Mouse (Mus musculus) erythroid progenitor cell, adult 5-6 weeks (primary cell): ENCODE data around the gene Pusl1. TPM values are rescaled to one million over a fixed set of nuclear protein-coding genes. Genes with fewer than 3 reads are reported as not detected.

Source experiments
- ATAC-seq: replicated peaks from 2 replicates; pipeline ENCODE4 v1.8.0; 2016; ENCODE audit warnings: moderate number of reproducible peaks, mild to moderate bottlenecking, moderate TSS enrichment, inconsistent platforms; ENCODE audit not compliant: poor library complexity, low FRiP score, severe bottlenecking
- total RNA-seq, 2 experiments: library from RNA; stranded (forward) in 1 of 2; stranded (reverse) in 1 of 2; fragments of 150-400 nt in 1 of 2; fragments of 186-747, 209-891 nt in 1 of 2; gene quantifications; 2 replicates each; pipeline versions ENCODE4 v1.2.3 to v1.2.4; 2015 to 2017; ENCODE audit warnings: low replicate concordance in 2 of 2

The Pusl1 gene
- total RNA-seq, 2 experiments from 2014 or later: 5.4 to 9.8 TPM

DNA sequence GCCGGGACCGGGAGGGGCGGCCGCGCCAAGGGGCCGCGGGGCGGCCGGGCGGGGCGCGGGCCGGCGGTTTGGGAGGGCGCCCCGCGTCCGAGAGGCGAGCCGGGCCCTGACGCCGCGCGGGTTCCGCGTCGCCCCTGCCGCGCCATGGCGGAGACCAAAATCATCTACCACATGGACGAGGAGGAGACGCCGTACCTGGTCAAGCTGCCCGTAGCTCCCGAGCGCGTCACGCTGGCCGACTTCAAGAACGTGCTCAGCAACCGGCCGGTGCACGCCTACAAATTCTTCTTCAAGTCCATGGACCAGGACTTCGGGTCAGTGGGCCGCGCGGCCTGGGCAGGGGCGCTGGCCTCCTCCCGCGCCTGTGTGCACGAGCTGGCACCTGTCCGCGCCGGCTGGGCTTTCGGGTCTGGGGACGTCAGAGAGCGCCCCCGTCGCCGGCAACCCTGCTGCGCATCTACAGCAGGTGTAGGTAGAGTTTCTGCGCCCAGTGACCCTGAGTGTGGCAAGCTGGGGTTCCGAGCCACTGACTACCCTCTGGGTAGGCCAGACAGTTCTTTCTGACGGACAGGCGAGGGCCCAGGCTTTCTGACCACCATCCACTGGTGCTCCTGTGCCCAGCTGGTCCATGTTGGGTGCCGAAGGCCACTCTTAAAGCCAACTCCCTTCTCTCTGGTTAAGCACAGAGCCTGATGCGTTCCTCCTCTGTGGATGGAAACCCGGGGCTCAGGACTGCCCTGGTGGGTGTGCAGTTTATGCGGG lies 43.8 kb downstream of the Pusl1 start:
- ATAC-seq: peak; percentile 25; the same call in 1 of the 2 replicates

DNA sequence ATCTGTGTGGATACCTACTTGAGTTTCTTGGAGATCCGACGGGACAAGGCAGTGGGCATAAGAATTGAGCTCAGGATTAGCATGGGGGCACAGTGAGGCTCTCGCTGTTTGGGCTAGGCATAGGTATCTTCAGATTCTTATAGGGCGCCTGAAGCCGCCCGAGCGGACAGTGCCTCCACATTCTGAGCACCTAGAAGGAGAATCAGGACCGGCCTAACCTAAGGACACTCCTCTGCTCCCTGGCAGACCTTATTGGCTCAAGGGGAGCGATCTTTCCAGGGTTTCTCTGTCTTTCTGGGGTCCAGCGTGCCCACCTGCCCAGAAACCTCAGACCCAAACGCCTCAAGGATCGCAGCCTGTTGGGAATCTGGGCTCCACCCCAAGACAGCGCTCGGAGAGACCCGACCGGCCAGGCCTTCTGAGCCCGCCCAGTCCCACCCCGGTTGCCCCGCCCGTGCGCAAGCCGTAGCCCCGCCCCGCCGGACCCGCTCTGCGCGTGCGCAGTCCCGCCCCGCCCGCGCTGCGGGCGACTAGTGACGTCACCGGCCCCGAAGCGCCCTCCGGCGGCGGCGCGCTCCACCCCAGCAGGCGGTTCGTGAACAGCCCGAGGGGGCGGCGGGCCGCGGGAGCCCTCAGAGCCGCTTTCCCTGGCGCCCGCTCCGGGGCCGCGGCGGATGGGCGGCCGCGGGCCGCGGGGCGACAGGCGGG lies 44.6 kb downstream of the Pusl1 start, which contains the start of gene Dvl1:
Gene Dvl1, plus strand, starts transcription at position 532 of the 708 bp plus-strand sequence.
- ATAC-seq: peak; percentile 82

DNA sequence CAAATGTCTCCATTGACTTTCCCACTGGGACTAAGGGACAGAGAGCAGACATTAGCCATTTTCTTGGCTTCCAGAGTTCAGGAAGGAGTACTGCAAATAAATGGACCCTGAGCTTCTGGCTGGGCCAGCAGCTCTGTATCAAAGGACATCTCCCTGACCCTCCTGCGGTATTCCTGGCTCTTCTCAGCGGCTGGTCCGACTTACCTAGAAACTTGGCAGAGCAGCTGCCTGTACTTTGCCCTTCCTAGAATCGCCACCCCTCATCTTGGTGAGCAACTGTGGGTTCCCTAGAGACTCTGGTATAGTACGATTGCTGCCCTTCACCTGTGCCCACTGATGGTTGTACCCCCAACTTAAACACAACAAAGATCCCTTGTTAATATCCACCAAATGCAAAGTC lies 48.4 kb downstream of the Pusl1 start:
- no peak for ATAC-seq

DNA sequence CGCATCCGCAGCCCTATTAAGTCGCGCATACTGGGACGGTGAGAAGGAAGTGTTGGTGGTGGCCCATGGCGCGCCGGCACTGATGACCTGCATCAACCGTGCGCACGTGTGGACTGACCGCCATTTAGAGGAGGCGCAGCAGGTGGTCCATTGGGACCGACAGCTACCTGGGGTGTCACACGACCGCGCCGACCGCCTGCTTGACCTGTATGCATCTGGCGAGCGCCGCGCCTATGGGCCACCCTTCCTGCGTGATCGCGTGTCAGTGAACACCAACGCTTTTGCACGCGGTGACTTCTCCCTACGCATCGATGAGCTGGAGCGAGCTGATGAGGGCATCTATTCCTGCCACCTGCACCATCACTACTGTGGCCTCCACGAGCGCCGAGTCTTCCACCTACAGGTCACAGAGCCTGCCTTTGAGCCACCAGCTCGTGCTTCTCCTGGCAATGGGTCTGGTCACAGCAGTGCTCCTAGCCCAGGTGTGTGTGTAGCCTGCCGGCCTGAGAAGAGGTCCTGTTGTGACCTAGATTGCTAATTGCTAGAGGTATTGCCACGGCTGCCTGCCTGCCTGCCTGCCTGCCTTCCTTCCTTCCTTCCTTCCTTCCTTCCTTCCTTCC lies 49.8 kb downstream of the Pusl1 start:
- no peak for ATAC-seq

DNA sequence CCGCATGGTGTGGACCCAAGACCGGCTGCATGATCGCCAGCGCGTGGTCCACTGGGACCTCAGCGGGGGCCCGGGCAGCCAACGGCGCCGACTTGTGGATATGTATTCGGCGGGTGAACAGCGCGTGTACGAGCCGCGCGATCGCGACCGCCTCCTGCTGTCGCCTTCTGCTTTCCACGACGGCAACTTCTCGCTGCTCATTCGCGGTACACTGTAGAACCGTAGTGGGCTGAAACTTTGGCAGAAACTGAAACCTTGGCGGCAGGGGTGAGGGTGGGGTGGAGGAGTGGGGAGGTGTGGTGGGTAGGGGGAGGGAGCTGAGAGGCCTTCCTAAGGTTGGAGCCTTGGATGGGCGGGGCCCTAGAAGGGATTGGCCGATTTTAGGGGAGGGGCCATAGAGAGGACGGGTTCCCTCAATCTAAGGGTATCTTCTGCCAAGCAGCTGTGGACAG lies 50.6 kb downstream of the Pusl1 start:
- ATAC-seq: peak; percentile 45

DNA sequence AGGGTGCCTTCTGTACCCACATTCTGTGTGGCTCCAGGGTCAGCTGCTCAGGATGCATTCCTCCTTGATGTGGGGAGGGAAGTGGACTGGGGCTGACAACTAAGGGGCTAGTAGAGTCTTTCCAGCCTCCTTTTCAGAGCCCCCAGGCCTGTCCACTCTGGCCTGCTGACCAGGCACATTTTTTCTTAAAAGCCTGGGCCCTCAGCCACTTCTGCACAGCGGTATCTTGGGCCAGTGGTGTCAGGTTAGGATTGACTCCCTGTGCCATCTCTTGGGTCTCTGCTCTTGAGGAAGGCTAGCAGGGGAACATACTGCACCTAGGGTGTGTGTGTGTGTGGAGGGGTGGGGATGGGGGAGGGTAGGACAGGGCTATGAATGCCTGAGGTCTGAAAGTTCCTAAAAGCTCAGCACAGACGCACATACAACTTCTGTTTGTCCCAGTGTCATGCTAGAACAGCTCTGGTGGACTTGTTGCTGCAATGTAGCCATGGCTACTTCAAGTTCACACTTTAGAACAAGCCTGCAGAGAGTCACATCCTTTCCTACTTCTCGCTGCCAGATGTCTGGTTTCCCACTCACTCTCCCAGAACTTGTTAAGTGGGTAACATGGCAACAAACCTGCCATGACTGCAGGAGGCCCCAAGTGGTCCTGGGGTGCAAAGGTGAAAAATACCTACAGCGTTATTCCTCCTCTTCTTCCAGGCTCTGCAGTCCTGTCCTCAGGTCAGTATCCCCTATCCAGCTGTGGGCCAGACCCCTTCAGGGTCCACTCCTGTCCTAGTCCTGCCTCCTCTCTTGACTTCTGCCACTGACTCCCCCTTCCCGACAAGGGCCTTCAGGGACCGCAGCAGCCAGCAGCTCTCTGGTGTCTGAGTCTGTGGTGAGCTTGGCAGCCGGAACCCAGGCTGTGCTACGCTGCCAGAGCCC lies 51.2 kb downstream of the Pusl1 start:
- no peak for ATAC-seq

DNA sequence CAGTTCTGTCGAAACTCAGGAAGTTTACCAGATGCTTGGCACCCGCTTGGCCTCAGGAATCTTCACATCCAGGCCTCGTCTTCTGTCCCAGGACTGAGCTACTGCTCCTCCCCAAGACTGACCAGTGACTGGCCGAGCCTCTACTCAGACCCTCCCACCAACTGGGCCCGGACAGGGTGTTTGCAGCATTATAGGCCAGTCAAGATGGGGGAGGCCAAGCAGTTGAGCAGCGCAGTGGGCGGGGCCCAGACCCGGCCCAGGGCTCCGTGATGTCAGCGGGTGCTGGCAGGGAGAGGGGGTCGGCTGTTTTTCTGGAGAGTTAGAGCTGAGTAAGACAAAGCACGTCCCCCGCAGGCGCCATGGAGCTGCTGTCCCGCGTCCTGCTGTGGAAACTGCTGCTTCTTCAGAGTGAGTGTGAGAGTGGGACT lies 52.1 kb downstream of the Pusl1 start, which contains the start of gene Mxra8:
Gene Mxra8, plus strand, starts transcription at position 198 of the 428 bp plus-strand sequence.
- no peak for ATAC-seq

DNA sequence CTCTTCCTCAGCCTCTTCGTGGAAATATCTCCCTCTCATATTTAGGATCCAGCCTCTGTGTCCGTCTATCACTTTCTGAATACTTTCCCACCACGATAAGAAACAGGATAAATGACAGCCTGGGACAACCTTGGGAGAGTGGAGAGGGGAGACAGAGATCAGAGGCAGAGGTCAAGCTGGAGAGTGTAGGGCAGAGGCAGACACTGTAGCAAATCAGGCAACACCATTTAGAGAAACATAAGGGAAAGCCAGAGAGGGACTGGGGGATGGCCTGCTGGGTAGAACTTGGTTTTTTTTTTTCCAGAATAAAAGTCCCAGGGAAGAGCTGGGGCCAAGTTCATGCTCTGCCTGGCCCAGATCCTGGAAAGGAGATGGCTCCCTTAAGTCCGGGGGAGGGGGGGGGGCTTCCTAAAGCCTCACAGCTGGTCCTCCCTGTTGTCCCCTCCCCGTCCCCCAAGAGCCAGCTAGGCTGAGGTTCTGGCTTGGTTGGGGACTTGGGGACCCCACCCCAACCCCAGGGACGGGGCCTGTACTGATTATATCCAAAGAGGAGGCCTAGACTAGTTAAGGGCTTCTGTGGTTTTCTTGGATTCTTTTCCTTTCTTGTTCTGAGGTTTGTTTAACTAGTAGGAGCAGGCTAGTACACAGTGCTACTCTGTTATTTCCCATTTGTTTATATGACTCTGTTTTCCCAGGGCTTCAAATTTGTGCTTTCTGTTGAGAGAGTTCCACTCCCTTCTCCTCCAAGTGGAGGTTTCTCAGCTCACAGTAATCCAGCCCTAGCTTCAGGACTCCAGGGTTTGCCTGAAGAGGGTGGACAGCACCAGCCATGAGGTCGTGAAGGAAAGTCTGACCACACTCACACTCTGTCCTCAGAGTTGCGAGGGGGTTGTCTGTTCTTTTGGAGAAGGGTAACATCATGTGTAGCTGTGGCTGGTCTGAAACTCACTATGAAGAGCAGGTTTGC lies 53.1 kb downstream of the Pusl1 start:
- ATAC-seq: no peak

Other genes with a start within 250 kb of the Pusl1 start
- gene Gm10563, start 246.4 kb downstream of the Pusl1 start, total RNA-seq (2015; ENCODE audit: low replicate concordance): not detected in 2 replicates
- gene Gm10563, start 246.4 kb downstream of the Pusl1 start, total RNA-seq (2017; ENCODE audit: low replicate concordance): not detected in 2 replicates
- gene Mmp23, start 238.4 kb downstream of the Pusl1 start, total RNA-seq (2015; ENCODE audit: low replicate concordance): not detected in 2 replicates
- not detected in 2 replicates for gene Mmp23, start 238.4 kb downstream of the Pusl1 start, total RNA-seq (2017; ENCODE audit: low replicate concordance)
- gene Mib2, start 222.6 kb downstream of the Pusl1 start, total RNA-seq (2015; ENCODE audit: low replicate concordance): 0.84 and 2.9 TPM in 2 replicates
- gene Mib2, start 222.6 kb downstream of the Pusl1 start, total RNA-seq (2017; ENCODE audit: low replicate concordance): 3.2 and 6.6 TPM in 2 replicates
- not detected in 2 replicates for gene Fndc10, start 197.4 kb downstream of the Pusl1 start, total RNA-seq (2015; ENCODE audit: low replicate concordance)
- not detected in 2 replicates for gene Fndc10, start 197.4 kb downstream of the Pusl1 start, total RNA-seq (2017; ENCODE audit: low replicate concordance)
- gene Ssu72, start 187.0 kb downstream of the Pusl1 start, total RNA-seq (2015; ENCODE audit: low replicate concordance): 44.9 and 65.6 TPM in 2 replicates
- gene Ssu72, start 187.0 kb downstream of the Pusl1 start, total RNA-seq (2017; ENCODE audit: low replicate concordance): 37.0 and 57.2 TPM in 2 replicates
- not detected in 2 replicates for gene Tmem240, start 157.0 kb downstream of the Pusl1 start, total RNA-seq (2015; ENCODE audit: low replicate concordance)
- gene Tmem240, start 157.0 kb downstream of the Pusl1 start, total RNA-seq (2017; ENCODE audit: low replicate concordance): not detected in 2 replicates
- 0.84 and 35.3 TPM in 2 replicates for gene Atad3a, start 130.7 kb downstream of the Pusl1 start, total RNA-seq (2015; ENCODE audit: low replicate concordance)
- gene Atad3a, start 130.7 kb downstream of the Pusl1 start, total RNA-seq (2017; ENCODE audit: low replicate concordance): 3.3 and 5.1 TPM in 2 replicates
- not detected in 2 replicates for gene Vwa1, start 117.1 kb downstream of the Pusl1 start, total RNA-seq (2015; ENCODE audit: low replicate concordance)
- 0.68 TPM in 1 of 2 replicates, not detected in the other for gene Vwa1, start 117.1 kb downstream of the Pusl1 start, total RNA-seq (2017; ENCODE audit: low replicate concordance)
- 0.42 and 1.1 TPM in 2 replicates for gene Tmem88b, start 105.9 kb downstream of the Pusl1 start, total RNA-seq (2015; ENCODE audit: low replicate concordance)
- 0.83 and 1.3 TPM in 2 replicates for gene Tmem88b, start 105.9 kb downstream of the Pusl1 start, total RNA-seq (2017; ENCODE audit: low replicate concordance)
- gene Ankrd65, start 101.3 kb downstream of the Pusl1 start, total RNA-seq (2015; ENCODE audit: low replicate concordance): not detected in 2 replicates
- gene Ankrd65, start 101.3 kb downstream of the Pusl1 start, total RNA-seq (2017; ENCODE audit: low replicate concordance): 1.0 and 9.8 TPM in 2 replicates
- gene Mrpl20, start 88.9 kb downstream of the Pusl1 start, total RNA-seq (2015; ENCODE audit: low replicate concordance): 127 and 129 TPM in 2 replicates
- gene Mrpl20, start 88.9 kb downstream of the Pusl1 start, total RNA-seq (2017; ENCODE audit: low replicate concordance): 30.7 and 31.2 TPM in 2 replicates
- gene Ccnl2, start 79.3 kb downstream of the Pusl1 start, total RNA-seq (2015; ENCODE audit: low replicate concordance): 258 and 265 TPM in 2 replicates
- gene Ccnl2, start 79.3 kb downstream of the Pusl1 start, total RNA-seq (2017; ENCODE audit: low replicate concordance): 262 and 283 TPM in 2 replicates
- 47.2 and 63.7 TPM in 2 replicates for gene Aurkaip1, start 60.5 kb downstream of the Pusl1 start, total RNA-seq (2015; ENCODE audit: low replicate concordance)
- 69.4 and 71.4 TPM in 2 replicates for gene Aurkaip1, start 60.5 kb downstream of the Pusl1 start, total RNA-seq (2017; ENCODE audit: low replicate concordance)
- gene Mxra8, start 52.1 kb downstream of the Pusl1 start, total RNA-seq (2015; ENCODE audit: low replicate concordance): not detected in 2 replicates
- not detected in 2 replicates for gene Mxra8, start 52.1 kb downstream of the Pusl1 start, total RNA-seq (2017; ENCODE audit: low replicate concordance)
- gene Dvl1, start 44.4 kb downstream of the Pusl1 start, total RNA-seq (2015; ENCODE audit: low replicate concordance): 20.9 and 26.0 TPM in 2 replicates
- 19.5 and 22.4 TPM in 2 replicates for gene Dvl1, start 44.4 kb downstream of the Pusl1 start, total RNA-seq (2017; ENCODE audit: low replicate concordance)
- gene Tas1r3, start 28.4 kb downstream of the Pusl1 start, total RNA-seq (2015; ENCODE audit: low replicate concordance): 0.84 and 1.1 TPM in 2 replicates
- 0.26 and 2.3 TPM in 2 replicates for gene Tas1r3, start 28.4 kb downstream of the Pusl1 start, total RNA-seq (2017; ENCODE audit: low replicate concordance)
- 3.4 and 9.4 TPM in 2 replicates for gene Cptp, start 22.3 kb downstream of the Pusl1 start, total RNA-seq (2015; ENCODE audit: low replicate concordance)
- 5.6 and 12.6 TPM in 2 replicates for gene Cptp, start 22.3 kb downstream of the Pusl1 start, total RNA-seq (2017; ENCODE audit: low replicate concordance)
- gene Ints11, start 22.2 kb downstream of the Pusl1 start, total RNA-seq (2015; ENCODE audit: low replicate concordance): 14.7 and 28.8 TPM in 2 replicates
- 7.9 and 33.2 TPM in 2 replicates for gene Ints11, start 22.2 kb downstream of the Pusl1 start, total RNA-seq (2017; ENCODE audit: low replicate concordance)
- gene Acap3, start within 50 bp of the Pusl1 start, total RNA-seq (2015; ENCODE audit: low replicate concordance): 30.2 and 49.0 TPM in 2 replicates
- gene Acap3, start within 50 bp of the Pusl1 start, total RNA-seq (2017; ENCODE audit: low replicate concordance): 31.5 and 42.0 TPM in 2 replicates
- gene Ube2j2, start 52.0 kb upstream of the Pusl1 start, total RNA-seq (2015; ENCODE audit: low replicate concordance): 19.1 and 47.8 TPM in 2 replicates
- 53.7 and 91.5 TPM in 2 replicates for gene Ube2j2, start 52.0 kb upstream of the Pusl1 start, total RNA-seq (2017; ENCODE audit: low replicate concordance)
- 132 and 160 TPM in 2 replicates for gene C1qtnf12, start 70.5 kb upstream of the Pusl1 start, total RNA-seq (2015; ENCODE audit: low replicate concordance)
- gene C1qtnf12, start 70.5 kb upstream of the Pusl1 start, total RNA-seq (2017; ENCODE audit: low replicate concordance): 31.2 and 41.1 TPM in 2 replicates
- 1.3 and 5.8 TPM in 2 replicates for gene B3galt6, start 100.9 kb upstream of the Pusl1 start, total RNA-seq (2015; ENCODE audit: low replicate concordance)
- 2.3 TPM in 2 replicates for gene B3galt6, start 100.9 kb upstream of the Pusl1 start, total RNA-seq (2017; ENCODE audit: low replicate concordance)
- gene Sdf4, start 101.1 kb upstream of the Pusl1 start, total RNA-seq (2015; ENCODE audit: low replicate concordance): 31.4 and 59.1 TPM in 2 replicates
- gene Sdf4, start 101.1 kb upstream of the Pusl1 start, total RNA-seq (2017; ENCODE audit: low replicate concordance): 92.1 and 127 TPM in 2 replicates
- 3.4 TPM in 1 of 2 replicates, not detected in the other for gene Tnfrsf4, start 122.1 kb upstream of the Pusl1 start, total RNA-seq (2015; ENCODE audit: low replicate concordance)
- gene Tnfrsf4, start 122.1 kb upstream of the Pusl1 start, total RNA-seq (2017; ENCODE audit: low replicate concordance): 0.61 and 8.2 TPM in 2 replicates
- 2.9 and 26.7 TPM in 2 replicates for gene Tnfrsf18, start 134.4 kb upstream of the Pusl1 start, total RNA-seq (2015; ENCODE audit: low replicate concordance)
- gene Tnfrsf18, start 134.4 kb upstream of the Pusl1 start, total RNA-seq (2017; ENCODE audit: low replicate concordance): 1.5 and 3.5 TPM in 2 replicates
- gene Ttll10, start 167.6 kb upstream of the Pusl1 start, total RNA-seq (2015; ENCODE audit: low replicate concordance): not detected in 2 replicates
- not detected in 2 replicates for gene Ttll10, start 167.6 kb upstream of the Pusl1 start, total RNA-seq (2017; ENCODE audit: low replicate concordance)
- 28.5 and 48.7 TPM in 2 replicates for gene 9430015G10Rik, start 218.2 kb upstream of the Pusl1 start, total RNA-seq (2015; ENCODE audit: low replicate concordance)
- 52.1 and 58.6 TPM in 2 replicates for gene 9430015G10Rik, start 218.2 kb upstream of the Pusl1 start, total RNA-seq (2017; ENCODE audit: low replicate concordance)
- gene Rnf223, start 238.7 kb upstream of the Pusl1 start, total RNA-seq (2015; ENCODE audit: low replicate concordance): 0.84 TPM in 1 of 2 replicates, not detected in the other
- gene Rnf223, start 238.7 kb upstream of the Pusl1 start, total RNA-seq (2017; ENCODE audit: low replicate concordance): 0.30 and 0.90 TPM in 2 replicates